Mouse (Mus musculus) left cerebral cortex, postnatal 14 days (tissue): Measurements from ENCODE around the gene Spata17. TPM values are rescaled to one million over a fixed set of nuclear protein-coding genes. Genes with fewer than 3 reads are reported as not detected.
A peak's percentile ranks its signal among the peaks of the same experiment; 100 is the strongest.

Experiments
- DNase-seq, 2 experiments: peaks; one replicate each; pipeline ENCODE4 v3.0.0; 2021 to 2022; ENCODE audit warnings: low spot score in 2 of 2, mixed read lengths in 1 of 2
- intact Hi-C: fragments of 180-260 bp; cut with DNase I; formaldehyde crosslinking; loops from one replicate; pipeline ENCODE4 v1.15.1; 2025
- total RNA-seq, 2 experiments: library from RNA; stranded (reverse); gene quantifications; 2 replicates each; pipeline ENCODE4 v1.2.3; 2021

The Spata17 gene
- total RNA-seq, 2 experiments from 2014 or later, result 0.24 TPM; not detected in 1

GRCm38 (mm10) chr1:187102130-187102529, 113.1 kb downstream of the Spata17 start:
- intact Hi-C loops, result no loop called here
- no peak for DNase-seq

- intact Hi-C loops, result no loop called here
- DNase-seq, result no peak
Measured at GRCm38 (mm10) chr1:187101202-187101601, 114.1 kb downstream of the Spata17 start.

GRCm38 (mm10) chr1:187100624-187101023, 114.6 kb downstream of the Spata17 start:
- intact Hi-C loops, result no loop called here

GRCm38 (mm10) chr1:187098285-187098684, 117.0 kb downstream of the Spata17 start:
- intact Hi-C loops, result no loop called here

More at GRCm38 (mm10) chr1:187100624-187101023, 114.6 kb downstream of the Spata17 start:
- peak in 1 of 2 experiments; percentile 31 for DNase-seq

GRCm38 (mm10) chr1:187092546-187092945, 122.7 kb downstream of the Spata17 start:
- intact Hi-C loops, result no loop called here

More at GRCm38 (mm10) chr1:187098285-187098684, 117.0 kb downstream of the Spata17 start:
- no peak for DNase-seq

GRCm38 (mm10) chr1:187088660-187089395, 126.4 kb downstream of the Spata17 start:
- intact Hi-C loops, result no loop called here
- no peak for DNase-seq

More at GRCm38 (mm10) chr1:187092546-187092945, 122.7 kb downstream of the Spata17 start:
- DNase-seq, result no peak

- intact Hi-C loops, result no loop called here
- DNase-seq, result no peak
Measured at GRCm38 (mm10) chr1:187086027-187086426, 129.2 kb downstream of the Spata17 start.

- intact Hi-C loops, result no loop called here
- no peak for DNase-seq
Measured at GRCm38 (mm10) chr1:187077352-187077751, 137.9 kb downstream of the Spata17 start.

GRCm38 (mm10) chr1:187077043-187077334, 138.3 kb downstream of the Spata17 start:
- DNase-seq, result peak; percentile 14 to 31
- intact Hi-C loops, result no loop called here

- intact Hi-C loops, result no loop called here
Measured at GRCm38 (mm10) chr1:187076198-187077042, 138.8 kb downstream of the Spata17 start.

GRCm38 (mm10) chr1:187059874-187060273, 155.4 kb downstream of the Spata17 start:
- no peak for DNase-seq
- intact Hi-C loops, result no loop called here

More at GRCm38 (mm10) chr1:187076198-187077042, 138.8 kb downstream of the Spata17 start:
- DNase-seq, result no peak

GRCm38 (mm10) chr1:187054333-187054732, 160.9 kb downstream of the Spata17 start:
- intact Hi-C loops, result no loop called here
- no peak for DNase-seq

GRCm38 (mm10) chr1:187053862-187054261, 161.4 kb downstream of the Spata17 start:
- no peak for DNase-seq
- intact Hi-C loops, result no loop called here

GRCm38 (mm10) chr1:187052532-187052931, 162.7 kb downstream of the Spata17 start:
- intact Hi-C loops, result no loop called here
- DNase-seq, result no peak

- intact Hi-C loops, result no loop called here
- no peak for DNase-seq
Measured at GRCm38 (mm10) chr1:187051296-187051695, 164.0 kb downstream of the Spata17 start.

GRCm38 (mm10) chr1:187048681-187049288, 166.5 kb downstream of the Spata17 start:
- no peak for DNase-seq
- intact Hi-C loops, result no loop called here

GRCm38 (mm10) chr1:187044726-187045125, 170.5 kb downstream of the Spata17 start:
- intact Hi-C loops, result no loop called here
- peak in 1 of 2 experiments; percentile 14 for DNase-seq

- no peak for DNase-seq
- intact Hi-C loops, result loop anchor here (10.0 kb wide), 1 partner anchor 75 kb away; no protein-coding TSS in a partner anchor
Measured at GRCm38 (mm10) chr1:187039801-187040200, 175.5 kb downstream of the Spata17 start.

GRCm38 (mm10) chr1:187035785-187036184, 179.5 kb downstream of the Spata17 start:
- no peak for DNase-seq
- intact Hi-C loops, result loop anchor here (10.0 kb wide), 1 partner anchor 79 kb away; no protein-coding TSS in a partner anchor

- peak; percentile 59 to 73 for DNase-seq
- intact Hi-C loops, result loop anchor here (5.0 to 10.0 kb wide), 2 partner anchors 83 to 199 kb away; no protein-coding TSS in a partner anchor
Measured at GRCm38 (mm10) chr1:187031796-187032195, 183.5 kb downstream of the Spata17 start.
